Mouse (Mus musculus): Measurements from ENCODE around the gene Masp2. TPM values are rescaled to one million over a fixed set of nuclear protein-coding genes. Genes with fewer than 3 reads are reported as not detected.

Gene Masp2
- polyA plus RNA-seq, 1 experiment, result 0.16 TPM

DNA sequence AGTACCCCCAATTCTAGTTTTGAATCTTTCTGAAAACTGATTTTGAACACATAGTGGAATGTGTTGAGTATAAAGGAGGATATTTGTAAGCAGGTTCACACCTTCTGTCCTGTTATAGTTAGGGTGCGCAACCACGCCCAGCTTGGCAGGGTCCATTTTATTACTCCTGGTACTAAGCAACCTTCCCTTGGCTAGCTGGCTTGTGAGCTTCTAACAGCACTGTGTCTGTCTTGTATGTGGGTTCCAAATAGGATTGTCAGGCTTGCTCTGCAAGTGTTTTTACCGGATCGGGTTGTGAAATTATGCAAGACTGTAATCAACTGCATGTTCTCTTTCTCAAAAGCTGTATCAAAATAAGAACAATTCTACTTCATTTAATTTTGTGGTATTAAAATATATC, 20.1 kb downstream of the Masp2 start:
- Histone ChIP-seq H3K4me1 (ENCODE audit: control insufficient read depth, insufficient read depth, insufficient read length, low read length) (peaks cover 10% of the 10 kb centered on the region; the same call in 1 of the 2 replicates), H3K27me3 (ENCODE audit: control insufficient read depth, insufficient read depth, low read length) (no peaks in the 10 kb centered on the region), H3K27ac (ENCODE audit: insufficient read depth, low read depth, low read length) (no peak overlapping the region), H3K36me3 (ENCODE audit: control insufficient read depth, insufficient read depth, low read length) (peaks cover 61% of the 10 kb centered on the region), H3K4me3 (ENCODE audit: low read depth, low read length) (no peak overlapping the region)
- TF ChIP-seq CTCF (IDR thresholded peaks at IDR 0.05; ENCODE audit: extremely low read depth, insufficient read length, insufficient replicate concordance, low read depth, low read length), result no peak
- no peak for TF ChIP-seq POLR2A (IDR thresholded peaks at IDR 0.05; ENCODE audit: low read depth, low read length)
- WGBS, result 36% methylated on average over 4 of the region's 4 CpGs

DNA sequence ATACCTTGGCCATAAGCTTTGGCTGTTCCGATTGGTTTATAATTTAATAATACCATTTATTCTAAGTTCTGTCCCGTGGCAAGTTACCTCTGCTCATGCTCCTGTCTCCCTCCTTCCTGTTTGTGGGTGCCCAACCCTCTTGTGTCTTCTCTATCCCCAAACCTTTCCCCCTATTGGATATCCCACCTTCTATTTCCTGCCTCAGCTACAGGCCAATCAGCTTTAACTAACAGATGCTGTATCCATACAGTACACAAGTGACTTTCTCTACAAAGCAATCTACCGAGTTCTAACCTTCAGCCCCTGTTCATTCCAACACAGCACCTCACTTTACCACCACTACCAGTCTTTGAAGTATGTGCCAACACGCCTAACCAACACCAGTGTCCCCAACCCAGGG, 21.3 kb downstream of the Masp2 start:
- 49% methylated on average over 4 of the region's 4 CpGs for WGBS
- no peak overlapping the region for H3K4me3 ChIP-seq (ENCODE audit: low read depth, low read length)
- TF ChIP-seq POLR2A (IDR thresholded peaks at IDR 0.05; ENCODE audit: low read depth, low read length) (no peak), CTCF (IDR thresholded peaks at IDR 0.05; ENCODE audit: extremely low read depth, insufficient read length, insufficient replicate concordance, low read depth, low read length) (no peak)
- no peaks in the 10 kb centered on the region for H3K27me3 ChIP-seq (ENCODE audit: control insufficient read depth, insufficient read depth, low read length)
- peaks cover 55% of the 10 kb centered on the region for H3K36me3 ChIP-seq (ENCODE audit: control insufficient read depth, insufficient read depth, low read length)
- H3K4me1 ChIP-seq (ENCODE audit: control insufficient read depth, insufficient read depth, insufficient read length, low read length), result peaks cover 10% of the 10 kb centered on the region; the same call in 1 of the 2 replicates
- no peak overlapping the region for H3K27ac ChIP-seq (ENCODE audit: insufficient read depth, low read depth, low read length)

DNA sequence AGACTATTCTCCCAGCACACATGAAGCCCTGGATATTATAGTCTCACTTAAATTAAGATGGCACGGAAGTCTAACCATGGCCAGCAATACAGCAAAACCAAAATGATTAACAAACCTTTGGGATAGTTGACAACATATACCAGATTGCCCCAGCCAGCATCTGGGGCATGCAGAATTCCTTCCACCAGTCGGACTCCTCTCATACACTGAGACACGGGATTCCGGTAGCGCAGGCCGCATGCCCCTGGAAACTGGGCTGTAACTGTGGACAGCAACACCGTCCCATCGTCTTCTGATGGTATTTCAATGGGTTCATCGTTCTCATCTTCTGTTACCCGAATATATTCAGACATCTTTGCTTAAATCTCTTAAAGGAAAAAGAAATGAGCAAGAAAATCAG, 22.7 kb downstream of the Masp2 start:
- 0 out of 2 replicates have a peak overlapping the region, but pooled peaks have one; percentile 6 for H3K4me3 ChIP-seq (ENCODE audit: low read depth, low read length)
- peaks cover 42% of the 10 kb centered on the region for H3K36me3 ChIP-seq (ENCODE audit: control insufficient read depth, insufficient read depth, low read length)
- WGBS, result 66% methylated on average over 10 of the region's 10 CpGs
- H3K4me1 ChIP-seq (ENCODE audit: control insufficient read depth, insufficient read depth, insufficient read length, low read length), result peaks cover 10% of the 10 kb centered on the region; the same call in 1 of the 2 replicates
- H3K27ac ChIP-seq (ENCODE audit: insufficient read depth, low read depth, low read length), result no peak overlapping the region
- no peaks in the 10 kb centered on the region for H3K27me3 ChIP-seq (ENCODE audit: control insufficient read depth, insufficient read depth, low read length)
- TF ChIP-seq CTCF (IDR thresholded peaks at IDR 0.05; ENCODE audit: extremely low read depth, insufficient read length, insufficient replicate concordance, low read depth, low read length) (no peak), POLR2A (IDR thresholded peaks at IDR 0.05; ENCODE audit: low read depth, low read length) (no peak)

DNA sequence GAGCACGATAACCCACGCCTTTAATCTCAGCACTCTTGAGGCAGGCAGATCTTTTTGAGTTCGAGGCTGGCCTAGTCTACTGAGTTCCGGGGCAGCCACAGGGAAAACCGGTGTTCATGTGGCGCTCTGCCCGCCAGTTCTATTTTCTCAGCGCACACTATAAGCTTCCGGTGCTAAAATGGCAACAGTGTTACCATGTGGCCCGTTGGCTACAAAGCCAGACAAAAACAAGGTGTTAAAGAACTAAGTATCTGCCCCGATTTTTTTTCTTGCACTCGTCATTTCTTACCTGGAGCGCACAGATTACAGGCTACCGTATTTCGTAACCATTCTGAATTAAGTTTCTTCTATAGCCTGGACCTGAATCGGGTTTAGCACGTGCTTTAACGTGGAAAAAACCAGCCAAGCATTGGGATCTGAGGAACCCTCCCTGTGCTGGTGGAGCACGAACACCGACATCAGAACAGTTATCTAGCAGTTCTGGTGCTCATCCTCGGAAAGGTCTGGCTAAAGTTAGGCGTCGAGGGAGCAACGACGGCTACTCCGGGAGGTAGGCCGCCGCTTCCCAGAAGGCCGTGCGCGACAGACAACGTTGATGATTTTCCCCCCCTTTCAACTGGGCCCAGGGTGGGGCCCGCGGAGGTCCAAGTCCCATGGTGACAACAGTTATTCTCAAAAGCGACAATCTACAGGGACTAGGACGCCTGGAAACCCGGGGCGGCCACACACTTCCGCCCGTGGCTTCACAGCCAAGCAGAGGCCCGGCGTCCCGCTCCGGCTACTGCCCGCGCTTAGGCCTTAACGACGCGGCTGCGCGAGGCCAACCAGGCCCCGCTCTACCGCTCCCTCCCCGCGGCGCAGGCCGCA, 23.6 kb downstream of the Masp2 start:
- WGBS, result under 1% methylated on average over 57 of the region's 57 CpGs
- peaks cover 10% of the 10 kb centered on the region; the same call in 1 of the 2 replicates for H3K4me1 ChIP-seq (ENCODE audit: control insufficient read depth, insufficient read depth, insufficient read length, low read length)

DNA sequence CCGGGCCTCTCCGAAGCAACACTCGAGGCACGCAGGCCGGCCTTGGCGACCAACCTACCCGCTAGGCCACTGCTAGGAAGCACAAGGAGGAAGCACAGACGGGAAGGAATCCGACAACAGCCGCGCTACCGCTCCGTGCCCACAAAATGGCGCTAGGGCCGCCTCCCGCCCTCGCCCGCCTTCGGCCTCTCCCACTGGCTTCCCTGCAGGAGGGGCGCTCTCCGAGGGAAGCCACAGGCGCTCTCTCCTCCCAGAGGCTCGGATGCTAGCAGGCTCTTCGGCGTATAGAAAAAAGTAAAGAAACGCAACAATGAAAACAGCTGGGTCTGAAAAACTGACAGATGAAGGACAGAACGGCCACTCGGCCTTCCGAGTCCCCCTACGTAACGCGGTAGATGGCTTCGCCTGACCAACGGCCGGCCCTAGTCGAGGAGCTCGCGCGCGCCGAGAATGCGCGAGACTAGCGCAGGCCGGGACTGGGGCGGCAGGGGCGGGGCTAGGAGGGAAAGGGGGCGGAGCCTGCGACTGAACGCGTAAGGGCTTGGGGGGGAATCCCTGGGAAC, 24.4 kb downstream of the Masp2 start, which contains the start of gene Tardbp:
Gene Tardbp, minus strand, starts transcription at position 397 of the 563 bp plus-strand sequence.
- TF ChIP-seq CTCF (IDR thresholded peaks at IDR 0.05; ENCODE audit: extremely low read depth, insufficient read length, insufficient replicate concordance, low read depth, low read length) (no peak), POLR2A (IDR thresholded peaks at IDR 0.05; ENCODE audit: low read depth, low read length) (peak; percentile 87)
- peak within 1 kb of the TSS; percentile 88 for H3K4me3 ChIP-seq (ENCODE audit: low read depth, low read length)
- H3K27me3 ChIP-seq (ENCODE audit: control insufficient read depth, insufficient read depth, low read length), result no peaks in the 10 kb centered on the region
- peaks cover 10% of the 10 kb centered on the region; the same call in 1 of the 2 replicates for H3K4me1 ChIP-seq (ENCODE audit: control insufficient read depth, insufficient read depth, insufficient read length, low read length)
- peak within 1 kb of the TSS; percentile 93 for H3K27ac ChIP-seq (ENCODE audit: insufficient read depth, low read depth, low read length)
- WGBS, result under 1% methylated on average over 51 of the region's 51 CpGs
- peaks cover 29% of the 10 kb centered on the region for H3K36me3 ChIP-seq (ENCODE audit: control insufficient read depth, insufficient read depth, low read length)

More for the DNA sequence above, 23.6 kb downstream of the Masp2 start:
- Histone ChIP-seq H3K27me3 (ENCODE audit: control insufficient read depth, insufficient read depth, low read length) (no peaks in the 10 kb centered on the region), H3K27ac (ENCODE audit: insufficient read depth, low read depth, low read length) (peak overlapping the region; percentile 93), H3K36me3 (ENCODE audit: control insufficient read depth, insufficient read depth, low read length) (peaks cover 36% of the 10 kb centered on the region), H3K4me3 (ENCODE audit: low read depth, low read length) (peak overlapping the region; percentile 88)
- no peak for TF ChIP-seq CTCF (IDR thresholded peaks at IDR 0.05; ENCODE audit: extremely low read depth, insufficient read length, insufficient replicate concordance, low read depth, low read length)
- TF ChIP-seq POLR2A (IDR thresholded peaks at IDR 0.05; ENCODE audit: low read depth, low read length), result no peak

DNA sequence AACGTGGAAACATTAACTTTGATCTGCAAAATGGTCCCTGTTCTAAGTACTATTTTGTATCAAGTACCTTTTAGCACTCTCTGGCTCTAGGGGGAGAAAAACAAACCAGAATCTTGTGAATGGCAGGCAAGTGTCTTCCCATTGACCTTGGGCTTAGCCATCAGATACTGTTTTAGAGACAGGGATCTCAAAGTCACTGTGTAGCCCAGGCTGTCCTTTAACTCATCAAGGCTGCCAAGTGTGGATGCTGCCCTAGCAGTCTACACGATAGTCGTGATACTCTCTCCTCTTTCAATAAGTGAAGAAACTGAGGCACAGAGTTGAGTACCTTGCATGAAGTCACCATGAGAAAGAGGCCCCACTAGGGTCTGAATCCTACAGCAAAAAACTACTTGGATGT, 24.9 kb downstream of the Masp2 start:
- Histone ChIP-seq H3K27ac (ENCODE audit: insufficient read depth, low read depth, low read length) (no peak overlapping the region), H3K4me3 (ENCODE audit: low read depth, low read length) (peak overlapping the region; percentile 88), H3K36me3 (ENCODE audit: control insufficient read depth, insufficient read depth, low read length) (peaks cover 24% of the 10 kb centered on the region), H3K27me3 (ENCODE audit: control insufficient read depth, insufficient read depth, low read length) (no peaks in the 10 kb centered on the region), H3K4me1 (ENCODE audit: control insufficient read depth, insufficient read depth, insufficient read length, low read length) (peaks cover 10% of the 10 kb centered on the region; the same call in 1 of the 2 replicates)
- WGBS, result 62% methylated on average over 3 of the region's 3 CpGs
- no peak for TF ChIP-seq CTCF (IDR thresholded peaks at IDR 0.05; ENCODE audit: extremely low read depth, insufficient read length, insufficient replicate concordance, low read depth, low read length)
- TF ChIP-seq POLR2A (IDR thresholded peaks at IDR 0.05; ENCODE audit: low read depth, low read length), result no peak

Data from small intestine, adult 2 months (tissue).